Mouse (Mus musculus) embryonic fibroblast, embryonic 13.5 days (primary cell): Measurements from ENCODE around the gene Map3k5.

Experiments
- CTCF ChIP-seq: IDR thresholded peaks from 2 replicates; pipeline ENCODE4 v1.5.1; 2011; ENCODE audit warnings: mild to moderate bottlenecking, control low read depth, low read length, moderate library complexity, borderline replicate concordance; ENCODE audit not compliant: insufficient read depth
- POLR2A ChIP-seq: IDR thresholded peaks from 2 replicates; pipeline ENCODE4 v1.6.1; 2011; ENCODE audit warnings: low read depth, mild to moderate bottlenecking, control low read depth, low read length, moderate library complexity

- TF ChIP-seq POLR2A, result no peak
- TF ChIP-seq CTCF, result no peak
Measured at GRCm38 (mm10) chr10:20000408-20000770, 66.1 kb downstream of the Map3k5 start.
